Comparison of ENCODE assay signal across 23 mouse cellular contexts in genomic region chr9:16270768-16271114, GRCm38 (mm10).
DNase-seq lines count a peak whose midpoint lies in the region; ATAC-seq and TF ChIP-seq lines count a peak whose summit lies in the region.
"Had no signal": no experiment of that assay in that cellular context is flagged by ENCODE, and none has a peak within 500 bp of the region (broad histone marks: within the 10 kb centered on the region; RNA-seq: fewer than 3 reads in every experiment).

No protein-coding gene starts in this region.

- no peak overlapping the region for H3K4me2 ChIP-seq in hindbrain, embryonic 13.5 days
- no peak overlapping the region for H3K4me2 ChIP-seq in hindbrain, embryonic 14.5 days (replicated peaks)
- H3K4me2 ChIP-seq in midbrain, embryonic 16.5 days (ENCODE audit: low read length): no peak overlapping the region
- no peak overlapping the region for H3K4me2 ChIP-seq in limb, embryonic 14.5 days (replicated peaks; ENCODE audit: low read depth, low read length, severe bottlenecking)
- H3K4me2 ChIP-seq: embryonic facial prominence, embryonic 12.5 days; forebrain, embryonic 13.5 days; heart, embryonic 11.5 days; hindbrain, embryonic 15.5 days had no signal

- H3K36me3 ChIP-seq in hindbrain, embryonic 13.5 days: no peaks in the 10 kb centered on the region
- no peaks in the 10 kb centered on the region for H3K36me3 ChIP-seq in hindbrain, embryonic 14.5 days (replicated peaks; ENCODE audit: control insufficient read depth, insufficient read depth)
- H3K36me3 ChIP-seq in midbrain, embryonic 16.5 days (ENCODE audit: control insufficient read depth, insufficient read depth, low read length): no peaks in the 10 kb centered on the region
- H3K36me3 ChIP-seq in midbrain, embryonic 10.5 days: no peaks in the 10 kb centered on the region
- no peaks in the 10 kb centered on the region for H3K36me3 ChIP-seq in limb, embryonic 14.5 days (ENCODE audit: control insufficient read depth, insufficient read depth, low read length)
- H3K36me3 ChIP-seq: embryonic facial prominence, embryonic 12.5 days; forebrain, embryonic 10.5 days; hindbrain, embryonic 10.5 days; hindbrain, embryonic 15.5 days had no signal

- no peak overlapping the region for H3K4me3 ChIP-seq in hindbrain, embryonic 13.5 days
- H3K4me3 ChIP-seq in hindbrain, embryonic 14.5 days (replicated peaks; ENCODE audit: low read length): no peak overlapping the region
- no peak overlapping the region for H3K4me3 ChIP-seq in midbrain, embryonic 16.5 days (ENCODE audit: low read depth, low read length)
- no peak overlapping the region for H3K4me3 ChIP-seq in midbrain, embryonic 10.5 days
- no peak overlapping the region for H3K4me3 ChIP-seq in limb, embryonic 14.5 days (replicated peaks; ENCODE audit: low read length)
- H3K4me3 ChIP-seq: embryonic facial prominence, embryonic 12.5 days; forebrain, embryonic 10.5 days; forebrain, embryonic 13.5 days; heart, adult 2 months; hindbrain, embryonic 10.5 days; hindbrain, embryonic 15.5 days had no signal

- TF ChIP-seq POLR2A in limb, embryonic 14.5 days (IDR thresholded peaks at IDR 0.05; ENCODE audit: borderline replicate concordance, extremely low read depth, insufficient read depth, insufficient read length): no peak

- H3K9me3 ChIP-seq in hindbrain, embryonic 13.5 days: no peaks in the 10 kb centered on the region
- H3K9me3 ChIP-seq in hindbrain, embryonic 14.5 days (ENCODE audit: control insufficient read depth, low read length): no peaks in the 10 kb centered on the region
- no peaks in the 10 kb centered on the region for H3K9me3 ChIP-seq in midbrain, embryonic 16.5 days (replicated peaks; ENCODE audit: control insufficient read depth, low read length, poor library complexity, severe bottlenecking)
- no peaks in the 10 kb centered on the region for H3K9me3 ChIP-seq in midbrain, embryonic 10.5 days (replicated peaks)
- H3K9me3 ChIP-seq in limb, embryonic 14.5 days (ENCODE audit: control insufficient read depth, low read length): no peaks in the 10 kb centered on the region
- H3K9me3 ChIP-seq: embryonic facial prominence, embryonic 12.5 days; forebrain, embryonic 10.5 days; forebrain, embryonic 13.5 days; hindbrain, embryonic 10.5 days; hindbrain, embryonic 15.5 days had no signal

- no peaks in the 10 kb centered on the region for H3K27me3 ChIP-seq in hindbrain, embryonic 13.5 days
- no peaks in the 10 kb centered on the region for H3K27me3 ChIP-seq in hindbrain, embryonic 14.5 days (ENCODE audit: control insufficient read depth, insufficient read depth, low read length)
- no peaks in the 10 kb centered on the region for H3K27me3 ChIP-seq in midbrain, embryonic 16.5 days (ENCODE audit: control insufficient read depth, insufficient read depth, low read depth, low read length)
- no peaks in the 10 kb centered on the region for H3K27me3 ChIP-seq in midbrain, embryonic 10.5 days (ENCODE audit: low read depth, poor library complexity, severe bottlenecking)
- H3K27me3 ChIP-seq in limb, embryonic 14.5 days (ENCODE audit: control insufficient read depth, insufficient read depth, low read length): no peaks in the 10 kb centered on the region
- H3K27me3 ChIP-seq: embryonic facial prominence, embryonic 12.5 days; forebrain, embryonic 13.5 days; hindbrain, embryonic 15.5 days had no signal

- peaks cover 10% of the 10 kb centered on the region; the same call in 1 of the 2 replicates for H3K4me1 ChIP-seq in hindbrain, embryonic 13.5 days (replicated peaks)
- H3K4me1 ChIP-seq in hindbrain, embryonic 14.5 days (replicated peaks; ENCODE audit: control insufficient read depth, insufficient read depth, low read length): 0 out of 2 replicates have a peak, but pooled peaks cover 12% of the 10 kb centered on the region
- H3K4me1 ChIP-seq in midbrain, embryonic 16.5 days (ENCODE audit: control insufficient read depth, insufficient read depth, low read length): peaks cover 5% of the 10 kb centered on the region; the same call in 1 of the 2 replicates
- no peaks in the 10 kb centered on the region for H3K4me1 ChIP-seq in midbrain, embryonic 10.5 days
- no peaks in the 10 kb centered on the region for H3K4me1 ChIP-seq in limb, embryonic 14.5 days (ENCODE audit: control insufficient read depth, insufficient read depth, low read length)
- H3K4me1 ChIP-seq: embryonic facial prominence, embryonic 12.5 days; forebrain, embryonic 10.5 days; forebrain, embryonic 13.5 days; hindbrain, embryonic 10.5 days had no signal

- no peak overlapping the region for H3K9ac ChIP-seq in hindbrain, embryonic 13.5 days
- H3K9ac ChIP-seq in hindbrain, embryonic 14.5 days: no peak overlapping the region
- H3K9ac ChIP-seq in midbrain, embryonic 16.5 days (ENCODE audit: low read depth, low read length): no peak overlapping the region
- no peak overlapping the region for H3K9ac ChIP-seq in limb, embryonic 14.5 days (ENCODE audit: low read depth, low read length, severe bottlenecking)
- H3K9ac ChIP-seq: embryonic facial prominence, embryonic 12.5 days; forebrain, embryonic 13.5 days; hindbrain, embryonic 15.5 days had no signal

- peak overlapping the region; percentile 32; the same call in 1 of the 2 replicates for H3K27ac ChIP-seq in hindbrain, embryonic 13.5 days
- no peak overlapping the region for H3K27ac ChIP-seq in hindbrain, embryonic 14.5 days
- H3K27ac ChIP-seq in midbrain, embryonic 16.5 days (ENCODE audit: low read length): no peak overlapping the region
- no peak overlapping the region for H3K27ac ChIP-seq in midbrain, embryonic 10.5 days (replicated peaks)
- H3K27ac ChIP-seq in limb, embryonic 14.5 days (replicated peaks; ENCODE audit: low read depth, low read length): no peak overlapping the region
- H3K27ac ChIP-seq: embryonic facial prominence, embryonic 12.5 days; forebrain, embryonic 10.5 days; forebrain, embryonic 13.5 days; heart, adult 2 months; hindbrain, embryonic 10.5 days; hindbrain, embryonic 15.5 days had no signal

- DNase-seq in hindbrain, embryonic 14.5 days (ENCODE audit: low spot score): no peak
- no peak for DNase-seq in midbrain, embryonic 10.5 days (ENCODE audit: low spot score)
- DNase-seq in limb, embryonic 14.5 days (ENCODE audit: low spot score): peak; percentile 29
- DNase-seq in gastrocnemius, adult 8-10 months (ENCODE audit: low spot score in 2 of 2): no peak
- DNase-seq: adrenal gland, adult 2 months; adrenal gland, postnatal 14 days; cerebellum, adult 11-12 months; cerebellum, adult 8-10 months; cerebellum, postnatal 14 days; gastrocnemius, postnatal 10 days; gastrocnemius, postnatal 36 days; heart, adult 2 months had no signal

- no peak for ATAC-seq in hindbrain, embryonic 13.5 days (ENCODE audit: low FRiP score)
- no peak for ATAC-seq in hindbrain, embryonic 14.5 days (ENCODE audit: low FRiP score)
- 0 out of 2 replicates have a peak, but pooled peaks have one; percentile 11 for ATAC-seq in midbrain, embryonic 16.5 days
- ATAC-seq in limb, embryonic 14.5 days (ENCODE audit: low FRiP score, low read depth): peak; percentile 53; the same call in 1 of the 2 replicates
- ATAC-seq: CD4-positive, CD25-positive, alpha-beta regulatory T cell, adult 4 months; forebrain, embryonic 13.5 days; forebrain, embryonic 16.5 days; intestine, postnatal 0 days had no signal

Comparison
In these comparisons a context has a peak if more than half of its experiments do, and no peak if none do; other contexts are left out.
1. ATAC-seq: peak in midbrain, embryonic 16.5 days (single experiment) and limb, embryonic 14.5 days (single experiment); none in hindbrain, embryonic 13.5 days (single experiment) and hindbrain, embryonic 14.5 days (single experiment).